Mouse (Mus musculus) CD8-positive naive resting alpha-beta T cell, adult 2 months (primary cell): Measurements from ENCODE around the gene Lrrc56.

Experiments
- DNase-seq, 2 experiments: peaks; one replicate each; pipeline ENCODE4 v3.0.0; 2022; ENCODE audit warnings: low read depth in 2 of 2, low spot score in 2 of 2

Lrrc56 gene

DNA sequence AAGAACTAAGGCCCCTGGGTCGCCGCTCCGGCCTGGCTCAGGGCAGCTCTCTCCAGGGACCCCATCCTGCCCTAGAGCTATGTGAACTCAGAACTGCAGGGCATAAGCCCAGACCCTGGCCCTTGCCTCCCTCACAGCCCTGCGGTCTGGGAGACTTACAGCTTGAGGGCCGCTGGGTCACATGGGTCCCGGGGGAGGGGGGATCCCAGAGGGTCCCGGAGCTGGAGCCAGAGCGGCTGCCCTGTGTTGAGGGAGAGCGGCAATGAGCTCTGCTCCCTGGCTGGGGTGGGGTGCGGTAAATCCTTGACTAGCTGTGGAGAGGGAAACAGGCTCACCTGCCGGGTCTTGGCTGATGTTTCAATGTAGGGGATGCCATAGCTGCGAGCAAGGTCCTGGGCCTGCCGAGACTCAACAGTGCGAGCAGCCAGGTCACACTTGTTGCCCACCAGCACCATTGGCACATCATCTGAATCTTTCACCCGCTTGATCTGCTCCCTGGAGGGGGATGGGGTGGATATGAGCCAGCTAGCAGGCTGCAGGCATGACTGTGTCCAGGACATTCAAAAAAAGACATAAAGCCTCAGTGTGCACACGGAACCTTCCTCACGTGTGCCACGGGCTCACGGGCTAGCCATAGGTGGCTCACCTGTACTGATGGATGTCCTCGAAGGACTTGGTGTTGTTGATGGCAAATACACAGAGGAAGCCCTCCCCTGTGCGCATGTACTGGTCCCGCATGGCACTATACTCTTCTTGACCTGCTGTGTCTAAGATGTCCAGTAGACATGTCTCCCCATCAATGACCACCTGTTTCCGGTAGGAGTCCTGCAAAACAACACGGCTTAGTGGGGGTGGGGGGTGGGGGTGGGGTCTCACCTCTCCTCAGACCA, 1.9 kb upstream of the Lrrc56 start:
- no peak for DNase-seq

DNA sequence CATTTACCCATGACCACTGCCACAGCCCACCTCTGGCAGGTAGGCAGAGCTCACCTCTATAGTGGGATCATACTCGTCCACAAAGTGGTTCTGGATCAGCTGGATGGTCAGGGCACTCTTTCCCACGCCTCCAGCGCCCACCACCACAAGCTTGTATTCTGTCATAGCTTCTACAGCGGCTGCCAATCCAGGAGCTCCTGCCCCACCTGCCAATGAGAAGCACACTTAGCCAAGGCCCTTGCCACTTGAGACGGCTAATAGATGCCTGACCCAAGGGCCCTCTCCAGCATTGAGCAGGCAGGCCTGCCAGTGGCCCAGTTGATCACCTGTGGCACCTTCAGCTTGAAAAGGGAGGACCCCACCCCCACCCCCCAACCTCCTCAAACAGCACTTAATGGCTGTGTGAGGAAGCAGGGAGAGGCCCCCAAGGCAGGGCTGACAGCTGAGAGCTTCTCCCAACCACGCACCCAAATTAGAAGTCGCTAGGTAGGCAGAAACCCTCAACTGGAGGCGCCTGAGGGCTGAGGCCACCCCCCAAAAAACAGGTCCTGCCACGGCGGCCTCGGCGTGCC, 1.1 kb upstream of the Lrrc56 start:
- no peak for DNase-seq

DNA sequence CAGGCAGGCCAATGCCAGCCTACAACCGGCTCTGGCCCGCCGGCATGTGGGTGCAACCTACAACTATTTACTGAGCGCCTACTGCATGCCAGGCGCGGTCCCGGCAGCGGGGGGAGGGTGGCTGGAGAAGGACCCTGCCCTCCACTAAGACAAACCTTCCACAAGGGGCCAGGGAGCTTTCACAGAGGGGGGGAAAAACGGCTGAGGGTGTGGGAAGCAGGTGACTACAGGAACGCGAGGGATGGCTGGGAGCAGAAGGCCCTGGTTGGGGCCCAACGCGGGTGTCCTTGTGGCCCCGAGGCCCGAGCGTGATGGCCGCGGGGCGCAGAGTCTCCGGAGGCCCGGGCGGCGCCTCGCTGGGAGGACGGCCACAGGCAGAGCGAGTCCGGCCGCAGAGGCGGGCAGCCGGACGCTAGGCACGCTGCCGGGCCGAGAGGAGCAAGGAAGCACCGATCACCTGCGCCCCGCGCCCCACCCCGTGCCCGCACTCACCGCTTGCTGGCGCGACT, 555 bp upstream of the Lrrc56 start:
- DNase-seq, result no peak

DNA sequence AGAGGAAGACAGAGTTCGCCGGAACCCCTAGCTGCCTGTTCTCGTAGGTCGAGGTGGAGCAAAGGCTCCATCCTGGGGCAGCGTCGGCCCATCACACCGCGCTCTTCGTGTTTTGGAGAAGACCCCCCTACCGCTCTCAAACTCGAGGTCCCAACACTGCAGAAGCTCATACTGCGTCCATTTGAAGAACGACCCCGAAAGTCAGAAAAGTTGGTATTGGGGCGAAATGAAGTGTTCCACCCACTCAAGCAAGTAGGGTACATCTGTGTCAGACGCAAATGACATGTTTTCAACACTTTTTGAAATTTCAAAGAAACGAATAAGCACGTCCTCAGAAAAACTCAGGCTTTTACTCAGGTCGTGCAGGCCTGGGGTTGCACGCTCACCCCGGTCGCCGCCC, 452 bp downstream of the Lrrc56 start:
- DNase-seq, result no peak

DNA sequence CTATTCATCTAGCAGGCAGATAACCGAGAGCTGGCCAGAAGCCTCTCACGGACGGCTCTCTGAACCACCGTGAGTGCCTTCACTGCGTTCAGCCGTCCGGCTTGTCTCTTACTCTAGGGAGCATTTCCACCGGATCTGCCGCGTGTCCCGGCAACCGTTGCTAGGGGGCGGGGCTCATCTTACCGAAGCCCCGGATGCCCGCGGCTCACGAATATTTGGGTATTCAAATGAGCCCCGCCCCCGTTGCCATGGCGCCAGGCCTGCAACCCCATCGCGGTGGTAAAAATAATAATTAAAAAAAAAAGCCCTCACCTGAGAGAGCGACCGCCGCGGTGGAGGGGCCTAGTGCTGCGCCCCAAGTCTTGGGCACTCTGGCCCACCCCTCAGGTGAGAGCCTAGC, 873 bp downstream of the Lrrc56 start:
- peak; percentile 75 to 89 for DNase-seq

DNA sequence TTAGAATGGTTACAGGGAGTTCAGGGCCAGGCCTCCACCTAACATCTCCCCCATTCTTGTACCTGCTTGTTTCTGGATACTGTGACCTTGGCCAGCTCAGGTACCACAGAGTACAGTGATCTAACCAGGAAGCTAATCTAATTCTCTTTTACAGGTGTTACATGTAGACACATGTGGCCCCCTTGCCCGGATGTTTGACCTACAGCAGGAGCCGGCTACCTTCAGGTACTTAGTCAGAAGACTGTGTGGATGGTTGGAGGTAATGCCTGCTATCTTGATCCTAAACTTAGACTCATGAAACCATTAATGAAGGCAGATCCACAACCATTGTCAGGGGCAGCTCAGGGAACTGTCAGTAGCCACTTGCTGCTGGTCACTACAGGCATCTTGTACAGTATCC, 1.8 kb downstream of the Lrrc56 start:
- no peak for DNase-seq

DNA sequence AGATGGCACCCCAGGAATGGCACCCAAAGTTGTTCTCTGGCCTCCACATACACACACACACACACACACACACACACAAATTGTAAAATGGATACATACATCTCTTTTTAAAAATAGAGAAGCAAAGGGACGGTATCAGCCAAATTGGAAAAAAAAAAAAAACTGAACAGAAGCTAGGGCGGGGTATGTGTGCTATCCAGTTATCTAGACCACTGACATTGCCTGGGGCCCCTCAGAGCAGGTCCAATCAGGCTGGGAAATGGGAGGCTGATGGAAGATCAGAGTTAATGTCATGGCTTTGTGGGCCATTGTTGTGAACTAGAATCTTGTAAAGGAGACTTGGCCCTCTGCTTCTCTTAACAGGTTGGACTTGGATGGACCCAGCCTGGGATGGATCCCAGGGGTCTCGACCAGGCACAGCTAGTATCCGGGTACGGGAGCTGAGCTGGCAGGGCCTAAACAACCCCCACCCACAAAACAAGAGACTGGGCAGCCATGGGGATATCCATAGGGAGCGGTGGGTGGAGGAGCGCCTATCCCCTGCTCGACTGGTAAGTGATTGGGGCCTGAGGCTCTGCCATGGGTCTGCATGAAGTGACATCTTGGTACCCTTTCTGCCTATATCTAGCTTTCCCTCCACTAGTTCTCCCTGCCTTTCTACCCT, 2.8 kb downstream of the Lrrc56 start:
- DNase-seq, result no peak

DNA sequence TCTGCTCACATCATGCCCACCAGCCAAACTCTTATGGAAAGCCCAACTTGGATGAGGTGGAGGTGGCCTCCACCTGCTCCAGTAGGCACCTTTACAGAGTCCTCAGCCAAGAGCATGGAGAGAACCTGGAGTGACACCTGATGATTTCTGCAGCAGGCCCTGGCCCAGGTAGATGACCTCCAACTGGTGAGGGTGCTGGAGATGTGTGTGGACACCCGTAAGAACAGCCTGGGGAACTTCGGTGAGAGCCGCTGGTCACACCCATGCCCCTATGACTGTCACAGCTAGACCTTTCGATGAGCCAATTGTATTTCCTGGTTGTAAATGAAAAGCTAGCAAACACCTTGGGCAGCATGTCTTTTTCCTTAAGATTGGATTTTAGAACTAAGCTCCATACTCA, 4.2 kb downstream of the Lrrc56 start:
- no peak for DNase-seq

DNA sequence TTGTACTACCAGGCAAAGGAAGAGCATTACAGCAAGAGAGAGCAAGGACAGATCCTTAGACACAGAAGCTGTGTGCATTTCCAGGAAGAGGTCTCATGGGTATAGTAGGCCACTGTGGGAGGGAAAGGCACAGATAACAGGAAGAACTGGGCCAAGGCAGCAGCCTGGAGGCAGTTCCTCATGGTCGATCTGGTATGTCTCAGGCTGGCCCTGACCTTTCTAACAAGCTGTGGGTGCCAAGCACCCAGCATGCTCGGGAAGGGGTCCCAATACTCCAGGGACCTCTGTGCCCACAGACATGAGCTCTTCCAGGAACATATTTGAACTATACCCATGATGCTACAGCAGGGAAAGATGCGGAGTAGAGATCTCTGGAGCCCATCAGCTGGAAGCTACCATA, 10.6 kb downstream of the Lrrc56 start:
- DNase-seq, result no peak

DNA sequence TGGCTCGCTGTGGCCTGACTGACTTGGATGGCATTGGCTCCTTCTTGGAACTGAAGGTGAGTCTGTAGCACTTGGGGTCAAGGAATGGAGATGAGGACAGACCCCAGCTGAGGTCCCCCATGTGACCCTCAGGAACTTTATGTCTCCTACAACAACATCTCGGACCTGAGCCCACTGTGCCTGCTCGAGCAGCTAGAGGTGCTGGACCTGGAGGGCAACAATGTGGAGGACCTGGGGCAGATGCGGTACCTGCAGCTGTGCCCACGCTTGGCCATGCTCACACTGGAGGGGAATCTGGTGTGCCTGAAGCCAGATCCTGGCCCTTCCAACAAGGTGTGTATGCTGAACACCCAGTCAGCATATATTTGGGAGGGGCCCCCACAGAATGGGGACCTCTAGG, 11.5 kb downstream of the Lrrc56 start:
- no peak for DNase-seq

DNA sequence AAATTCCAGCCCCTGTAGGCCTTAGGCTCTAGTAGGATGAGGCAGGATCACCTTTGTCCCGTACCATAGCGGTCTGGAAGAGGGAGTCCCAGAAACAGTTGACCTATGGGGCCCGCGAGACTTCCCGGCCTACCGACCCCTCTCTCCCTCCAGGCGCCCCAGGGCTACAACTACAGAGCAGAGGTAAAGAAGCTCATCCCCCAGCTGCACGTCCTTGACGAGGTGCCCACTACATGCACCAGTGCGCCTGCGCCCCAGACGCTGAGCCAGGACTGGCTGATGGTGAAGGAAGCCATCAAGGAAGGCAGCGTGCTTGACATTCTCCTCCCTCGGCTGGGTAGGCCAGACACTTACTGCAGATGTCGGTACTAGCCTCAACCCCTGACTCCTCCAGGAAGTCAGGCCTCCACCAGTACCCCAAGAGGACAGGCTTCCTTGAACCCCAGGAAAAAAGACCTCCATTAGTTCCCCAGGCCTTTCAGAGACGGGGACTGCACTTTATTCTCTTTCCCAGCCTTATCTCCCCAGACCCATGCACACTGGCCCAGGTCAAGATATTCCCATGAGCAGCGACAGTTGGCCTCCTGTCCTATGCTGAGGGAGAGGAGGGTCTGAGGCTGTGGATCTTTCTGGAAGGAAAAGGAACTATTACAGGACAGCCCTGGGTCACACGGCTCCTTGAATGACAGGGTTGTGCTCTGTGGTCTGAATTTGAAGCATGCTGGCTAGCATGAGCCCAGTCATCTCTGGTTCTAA, 12.4 kb downstream of the Lrrc56 start:
- no peak for DNase-seq

DNA sequence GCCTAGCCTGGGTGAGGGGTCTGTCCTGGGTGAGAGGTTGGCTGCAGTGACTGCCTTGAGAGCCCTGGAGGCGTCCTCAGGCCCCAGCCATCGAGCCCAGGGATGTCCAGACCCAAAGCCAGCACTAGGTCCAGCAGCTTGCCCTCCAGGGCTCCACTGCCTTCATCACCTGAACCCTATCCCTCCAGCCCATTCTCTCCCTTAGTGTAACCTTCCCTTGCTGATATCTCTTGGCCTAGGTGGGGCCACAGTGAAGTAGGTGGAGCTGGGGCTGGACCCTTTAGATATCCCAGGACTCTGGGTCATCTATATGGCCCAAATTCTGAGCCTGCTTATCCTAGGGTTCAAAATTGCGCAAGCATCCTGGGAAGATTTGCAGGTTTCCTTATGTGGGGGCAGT, 15.6 kb downstream of the Lrrc56 start:
- no peak for DNase-seq

DNA sequence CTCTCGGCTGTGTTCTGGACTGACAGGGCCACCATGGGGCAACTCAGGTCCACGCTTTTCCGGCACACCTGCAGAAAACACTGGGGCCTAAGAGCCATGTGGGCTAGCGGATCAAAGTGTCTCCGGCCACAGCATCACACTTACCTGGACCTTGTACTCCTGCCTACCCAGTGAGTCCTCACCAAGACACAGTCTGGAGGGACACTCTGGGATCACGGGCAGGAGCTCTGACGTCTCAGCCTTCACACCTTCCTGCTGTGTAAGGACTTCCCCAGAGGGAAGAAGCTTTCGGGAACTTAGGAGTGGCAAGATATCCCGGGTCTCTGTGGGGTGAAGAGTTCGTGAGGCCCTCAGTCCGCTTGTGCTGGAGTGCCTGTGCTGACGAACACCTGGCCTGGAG, 16.2 kb downstream of the Lrrc56 start:
- no peak for DNase-seq

DNA sequence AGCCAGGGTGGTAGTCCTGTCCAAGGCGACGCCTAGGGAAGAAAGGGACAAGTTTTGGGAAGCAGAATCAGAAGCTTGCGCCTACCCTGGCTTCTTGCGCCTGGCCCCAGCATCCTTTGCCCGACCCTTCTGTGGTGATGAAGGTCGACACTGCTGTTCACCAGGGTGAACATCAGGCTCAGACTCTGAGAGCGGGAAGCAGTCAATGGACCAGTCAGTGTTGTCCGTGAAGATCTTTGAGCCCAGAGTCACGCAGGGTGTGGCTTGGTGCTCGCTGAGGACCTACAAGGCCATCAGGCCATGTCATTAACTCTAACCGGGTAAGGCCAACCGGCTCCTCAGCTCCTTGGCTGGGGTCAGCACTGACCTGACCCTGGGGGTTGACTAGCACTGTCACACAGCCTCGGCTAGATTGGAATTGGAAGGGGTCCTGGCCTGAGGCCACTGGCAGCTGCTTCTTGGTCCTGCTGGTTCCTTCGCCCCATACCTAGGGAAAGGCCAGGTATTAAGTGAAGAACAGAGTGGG, 16.7 kb downstream of the Lrrc56 start:
- DNase-seq, result no peak

DNA sequence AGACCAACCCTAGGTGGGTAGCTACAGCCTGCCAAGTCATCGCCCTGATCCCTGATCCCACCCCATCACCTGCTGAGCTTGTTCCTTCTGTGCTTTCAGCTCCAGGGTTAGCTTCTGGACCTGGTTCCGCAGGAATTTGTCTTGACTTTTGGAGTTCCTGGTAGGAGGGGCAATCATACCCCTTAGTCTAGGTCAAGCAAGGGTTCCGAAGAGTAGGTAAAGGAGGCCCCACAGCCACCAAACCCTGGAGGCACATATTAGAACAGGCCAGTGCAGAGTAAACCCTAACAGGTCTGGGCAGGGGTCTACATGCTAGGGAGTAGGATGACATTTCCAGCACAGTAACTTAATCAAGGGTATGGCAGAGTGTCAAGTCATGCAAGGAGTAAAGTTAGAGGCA, 19.2 kb downstream of the Lrrc56 start:
- DNase-seq, result no peak

DNA sequence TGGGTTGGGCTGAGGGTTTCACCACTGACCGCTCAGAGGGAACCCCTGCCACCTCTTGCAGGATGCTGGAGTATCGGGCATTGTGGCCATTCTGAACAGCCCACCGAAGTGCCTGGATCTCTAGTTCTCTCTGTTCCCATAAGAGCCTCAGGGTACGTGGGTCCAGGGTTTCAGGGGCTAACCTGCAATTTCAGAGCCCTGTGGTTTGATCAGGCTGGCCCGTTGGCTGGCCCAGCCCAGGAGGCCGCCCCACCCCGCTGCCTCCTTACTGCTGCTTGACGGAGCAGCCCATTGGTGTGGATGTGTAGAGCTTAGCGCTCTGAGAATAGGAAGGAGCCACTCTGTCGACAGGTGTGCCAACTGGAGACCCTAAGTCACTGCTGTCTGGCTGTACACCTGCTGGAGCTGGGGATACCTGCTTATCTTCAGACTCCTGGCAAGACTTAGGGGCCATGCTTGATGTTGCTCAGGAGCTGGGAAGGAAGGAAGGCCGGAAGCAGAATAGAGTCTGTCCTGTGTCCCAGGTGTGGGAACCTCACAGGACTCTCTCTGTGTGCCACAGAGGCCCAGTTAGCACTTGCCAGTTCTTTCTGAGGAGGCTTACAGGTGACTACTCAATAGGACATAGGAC, 19.8 kb downstream of the Lrrc56 start, which contains the start of gene Lmntd2:
TSS of gene Lmntd2 (minus strand) at position 476 of the 631 bp plus-strand sequence.
- DNase-seq, result no peak

DNA sequence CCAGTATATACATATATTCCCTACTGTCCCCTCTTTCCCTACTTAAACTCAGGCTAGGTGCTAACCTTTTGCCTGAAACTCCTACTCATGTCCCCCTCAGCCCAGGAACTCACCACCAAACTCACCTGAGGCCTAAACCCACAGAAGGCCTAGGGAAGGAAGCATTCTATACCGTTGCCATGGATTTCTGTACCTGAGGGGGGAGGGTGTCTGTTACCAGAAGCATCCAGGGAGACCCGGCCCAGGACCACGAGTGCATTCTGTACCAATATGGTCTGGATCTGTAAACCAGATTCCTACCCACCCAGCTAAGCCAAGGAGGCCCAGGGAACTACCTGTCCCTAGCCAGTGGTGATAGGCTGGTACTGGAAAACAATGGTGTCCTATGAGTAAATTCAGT, 20.4 kb downstream of the Lrrc56 start:
- DNase-seq, result no peak

DNA sequence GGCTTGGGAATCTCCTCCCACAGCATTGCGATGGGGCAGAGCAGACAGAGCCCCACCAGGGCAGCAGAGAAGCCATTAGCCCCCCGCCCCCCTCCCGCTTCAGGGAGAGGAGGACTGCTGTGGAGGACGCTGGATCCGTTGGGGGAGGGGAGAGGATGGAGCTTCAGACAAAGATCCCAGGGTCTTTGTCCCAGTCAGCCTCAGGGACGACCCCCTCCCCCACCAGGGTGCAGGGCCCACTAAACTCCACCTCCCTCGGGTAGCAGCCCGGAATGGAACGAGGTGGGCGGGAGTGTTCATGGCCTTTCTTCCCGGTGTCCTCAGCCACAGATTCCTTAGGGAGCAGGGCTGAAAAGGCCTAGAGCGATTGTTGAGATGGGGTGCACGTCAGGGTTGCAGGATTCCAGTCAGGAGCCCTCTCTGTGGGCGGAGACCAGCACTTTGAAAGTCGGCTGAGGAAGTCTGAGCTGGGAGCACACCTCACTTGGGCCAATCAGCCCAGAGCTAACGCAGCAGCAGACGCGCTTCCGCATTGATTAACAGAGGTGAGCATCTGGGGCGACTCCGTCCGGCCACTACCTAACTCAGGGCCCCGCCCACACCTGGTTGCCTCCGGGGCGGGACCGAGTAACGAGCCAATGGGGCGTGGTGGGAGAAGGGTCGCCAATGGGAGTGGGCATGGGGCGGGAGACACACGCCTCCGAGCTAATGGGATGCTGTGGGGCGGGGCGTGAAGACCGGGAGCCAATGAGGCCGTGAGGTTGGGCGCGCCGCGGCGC, 21.3 kb downstream of the Lrrc56 start, which contains the start of gene Rassf7:
TSS of gene Rassf7 (plus strand) at position 760 of the 779 bp plus-strand sequence.
- peak; percentile 90 to 93 for DNase-seq

DNA sequence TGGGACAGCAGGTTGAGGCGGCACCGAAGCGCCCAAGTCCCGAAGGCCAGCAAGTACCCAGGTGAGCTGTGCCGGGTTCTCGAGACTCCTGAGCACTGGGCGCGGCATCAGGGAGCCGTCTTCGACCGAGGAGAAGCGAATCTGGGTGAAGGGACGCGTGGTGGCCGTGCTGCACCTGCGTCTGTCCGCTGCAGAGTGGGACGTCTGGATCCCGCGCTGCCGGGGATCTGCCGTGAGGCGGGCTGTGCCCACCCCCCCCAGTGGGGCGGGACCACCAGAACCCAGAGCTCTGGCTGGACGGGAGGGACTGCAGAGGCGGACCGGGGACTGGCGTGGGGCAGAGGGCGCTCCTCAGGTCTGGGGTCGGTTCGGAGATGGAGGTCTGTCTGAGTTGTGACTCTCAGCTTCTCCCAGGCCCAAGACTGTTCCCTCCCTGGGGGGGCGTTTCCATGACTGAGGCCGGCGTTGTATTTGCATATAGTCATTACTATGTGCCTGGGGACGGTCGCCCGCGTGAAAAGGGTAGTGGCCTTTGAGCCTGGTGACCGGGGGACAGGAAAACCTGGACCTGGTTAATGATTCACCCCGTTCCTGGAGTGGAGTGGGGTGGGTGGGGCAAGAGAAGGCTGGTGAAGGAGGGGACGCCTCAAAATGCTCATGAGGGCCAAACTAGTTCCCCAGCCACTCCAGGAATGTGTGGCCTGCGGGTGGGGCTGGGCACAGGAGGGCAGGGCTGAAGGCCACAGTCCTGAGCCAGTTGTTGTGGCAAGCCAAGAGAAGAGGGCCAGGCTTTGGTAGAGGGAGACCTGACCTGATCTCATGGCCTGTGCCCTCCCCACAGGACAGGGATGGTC, 22.1 kb downstream of the Lrrc56 start:
- no peak for DNase-seq
